Mouse (Mus musculus) limb, embryonic 14.5 days (tissue): ENCODE measurements around the gene Tmem182. TPM values are rescaled to one million over a fixed set of nuclear protein-coding genes. Genes with fewer than 3 reads are reported as not detected.
A peak's percentile ranks its signal among the peaks of the same experiment; 100 is the strongest.

ENCODE experiments used
- ATAC-seq: fragments of 200-750 bp; cut with Nextera tagmentation; 2 replicates; pipeline ENCODE4 v1.8.0; 2017; ENCODE audit warnings: low read depth, moderate number of reproducible peaks, moderate TSS enrichment; ENCODE audit not compliant: low FRiP score
- DNase-seq: peaks from one replicate; pipeline ENCODE4 v3.0.0-alpha.2; 2015; ENCODE audit warnings: low spot score
- H3K27ac ChIP-seq: fragments of 300-500 bp; sonication (generic); replicated peaks from 2 replicates; pipeline ENCODE4 v1.5.1; 2014; ENCODE audit warnings: low read depth, mild to moderate bottlenecking, low read length, moderate library complexity, mixed read lengths
- H3K27me3 ChIP-seq: fragments of 300-500 bp; sonication (generic); 2 replicates; pipeline ENCODE4 v1.6.1; 2014; ENCODE audit warnings: low read length, mixed read lengths; ENCODE audit not compliant: control insufficient read depth, insufficient read depth
- H3K36me3 ChIP-seq: fragments of 300-500 bp; sonication (generic); 2 replicates; pipeline ENCODE4 v1.6.1; 2014; ENCODE audit warnings: mild to moderate bottlenecking, low read length, moderate library complexity, mixed read lengths; ENCODE audit not compliant: control insufficient read depth, insufficient read depth
- H3K4me1 ChIP-seq: fragments of 300-500 bp; sonication (generic); 2 replicates; pipeline ENCODE4 v1.6.1; 2014; ENCODE audit warnings: antibody characterized with exemption, low read length, mixed read lengths; ENCODE audit not compliant: control insufficient read depth, insufficient read depth
- H3K4me2 ChIP-seq: fragments of 300-500 bp; sonication (generic); replicated peaks from 2 replicates; pipeline ENCODE4 v1.6.1; 2014; ENCODE audit warnings: low read depth, mild to moderate bottlenecking, low read length, moderate library complexity; ENCODE audit not compliant: severe bottlenecking
- H3K4me3 ChIP-seq: fragments of 300-500 bp; sonication (generic); replicated peaks from 2 replicates; pipeline ENCODE4 v1.5.1; 2014; ENCODE audit warnings: low read length
- H3K9ac ChIP-seq: fragments of 300-500 bp; sonication (generic); 2 replicates; pipeline ENCODE4 v1.6.1; 2014; ENCODE audit warnings: mild to moderate bottlenecking, low read depth, low read length, moderate library complexity; ENCODE audit not compliant: severe bottlenecking
- H3K9me3 ChIP-seq: fragments of 300-500 bp; sonication (generic); 2 replicates; pipeline ENCODE4 v1.6.1; 2016; ENCODE audit warnings: low read length; ENCODE audit not compliant: control insufficient read depth
- POLR2A ChIP-seq: fragments of 200-500 bp; IDR thresholded peaks from 2 replicates; pipeline ENCODE4 v1.8.0; 2012; ENCODE audit warnings: inconsistent platforms, mild to moderate bottlenecking, moderate library complexity, borderline replicate concordance; ENCODE audit not compliant: insufficient read depth, insufficient read length; ENCODE audit errors: extremely low read depth
- WGBS: fragments of 180-500 bp; shearing (Covaris S2); extraction: QIAGEN DNeasy Blood & Tissue Kit; methylation state at CpG from one replicate; pipeline ENCODE4 v1.1.7; 2014; 5-methylcytosine and 5-hydroxymethylcytosine counted together
- polyA plus RNA-seq, 2 experiments: library from polyadenylated mRNA; depleted of rRNA in 1 of 2; stranded (reverse) in 1 of 2; unstranded in 1 of 2; fragments of >200 nt; fragmentation: Nextera tagmentation in 1 of 2; extraction: Ambion mirVana in 1 of 2; gene quantifications; 2 replicates each; pipeline versions ENCODE4 v1.2.1 to v1.2.3; 2012 to 2014

Tmem182 gene
- polyA plus RNA-seq, 2 experiments, result 3.4 to 5.2 TPM

- Histone ChIP-seq H3K36me3 (peaks cover 3% of the 10 kb centered on the region; the same call in 1 of the 2 replicates), H3K27ac (no peak overlapping the region), H3K4me1 (0 out of 2 replicates have a peak, but pooled peaks cover 7% of the 10 kb centered on the region), H3K4me3 (no peak overlapping the region), H3K9ac (no peak overlapping the region), H3K4me2 (no peak overlapping the region), H3K27me3 (no peaks in the 10 kb centered on the region), H3K9me3 (no peaks in the 10 kb centered on the region)
- ATAC-seq, result no peak
- no peak for DNase-seq
- TF ChIP-seq POLR2A, result no peak
- WGBS, result 69% methylated on average over 6 of the region's 6 CpGs
Measured at GRCm38 (mm10) chr1:40788956-40789355, 16.4 kb upstream of the Tmem182 start.

DNA sequence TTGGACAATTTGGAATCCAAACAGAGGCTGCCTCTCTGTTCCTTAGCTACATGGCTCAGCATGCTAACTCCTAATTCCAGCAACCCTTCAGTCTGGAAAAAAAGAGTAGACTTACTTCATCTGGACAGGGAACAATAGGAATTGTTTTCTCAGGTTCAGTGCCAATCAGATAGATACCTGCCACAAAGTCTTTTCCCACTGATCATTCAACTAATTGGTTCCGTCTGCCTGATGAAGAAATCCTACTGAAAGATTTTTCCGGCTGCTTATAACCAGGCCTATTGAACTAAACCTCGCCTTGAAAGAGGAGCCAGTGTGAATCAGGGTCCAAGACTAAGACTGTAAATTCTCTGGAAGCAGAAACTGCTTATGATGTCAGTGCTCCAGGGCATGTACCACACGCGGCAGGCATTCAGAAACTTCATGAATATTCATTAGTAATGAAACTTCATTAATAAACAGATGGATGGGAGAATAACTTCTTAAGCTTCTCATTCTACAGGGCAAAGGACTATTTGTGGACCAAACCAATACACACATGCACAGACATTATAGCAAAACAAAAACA is 15.7 kb upstream of the Tmem182 start:
- peak overlapping the region; percentile 74 for H3K4me2 ChIP-seq
- H3K9me3 ChIP-seq, result no peaks in the 10 kb centered on the region
- WGBS, result 30% methylated on average over 5 of the region's 5 CpGs
- peak; percentile 13 for DNase-seq
- ATAC-seq, result no peak
- 0 out of 2 replicates have a peak, but pooled peaks cover 3% of the 10 kb centered on the region for H3K36me3 ChIP-seq
- peak overlapping the region; percentile 59 for H3K9ac ChIP-seq
- no peaks in the 10 kb centered on the region for H3K27me3 ChIP-seq
- TF ChIP-seq POLR2A, result no peak
- H3K27ac ChIP-seq, result peak overlapping the region; percentile 52
- 0 out of 2 replicates have a peak, but pooled peaks cover 7% of the 10 kb centered on the region for H3K4me1 ChIP-seq
- H3K4me3 ChIP-seq, result peak overlapping the region; percentile 68

GRCm38 (mm10) chr1:40790324-40791141 is 14.9 kb upstream of the Tmem182 start, which contains the start of gene Mfsd9:
TSS of gene Mfsd9 (minus strand) at chr1:40790687.
- ATAC-seq (peak; percentile 92), DNase-seq (peak; percentile 86)
- peak within 1 kb of the TSS; percentile 68 for H3K4me3 ChIP-seq
- H3K9me3 ChIP-seq, result no peaks in the 10 kb centered on the region
- peak within 1 kb of the TSS; percentile 74 for H3K4me2 ChIP-seq
- peak within 1 kb of the TSS; percentile 59 for H3K9ac ChIP-seq
- TF ChIP-seq POLR2A, result 0 out of 2 replicates have a peak, but pooled peaks have one; percentile 16
- H3K36me3 ChIP-seq, result no peaks in the 10 kb centered on the region
- no peaks in the 10 kb centered on the region for H3K27me3 ChIP-seq
- WGBS, result 5% methylated on average over 33 of the region's 38 CpGs
- H3K27ac ChIP-seq, result peak within 1 kb of the TSS; percentile 52
- H3K4me1 ChIP-seq, result 0 out of 2 replicates have a peak, but pooled peaks cover 7% of the 10 kb centered on the region

- 71% methylated on average over 1 of the region's 1 CpGs for WGBS
- ATAC-seq (no peak), DNase-seq (no peak)
- H3K27me3 ChIP-seq, result no peaks in the 10 kb centered on the region
- no peak overlapping the region for H3K9ac ChIP-seq
- H3K4me1 ChIP-seq, result 0 out of 2 replicates have a peak, but pooled peaks cover 4% of the 10 kb centered on the region
- H3K27ac ChIP-seq, result no peak overlapping the region
- TF ChIP-seq POLR2A, result no peak
- H3K4me3 ChIP-seq, result no peak overlapping the region
- no peaks in the 10 kb centered on the region for H3K9me3 ChIP-seq
- H3K36me3 ChIP-seq, result no peaks in the 10 kb centered on the region
- no peak overlapping the region for H3K4me2 ChIP-seq
Measured at GRCm38 (mm10) chr1:40795508-40795907, 9.9 kb upstream of the Tmem182 start.

- 21% methylated on average over 5 of the region's 5 CpGs for WGBS
- TF ChIP-seq POLR2A, result no peak
- Histone ChIP-seq H3K9me3 (no peaks in the 10 kb centered on the region), H3K4me1 (no peaks in the 10 kb centered on the region), H3K4me2 (no peak overlapping the region), H3K9ac (no peak overlapping the region), H3K4me3 (no peak overlapping the region), H3K27ac (no peak overlapping the region), H3K36me3 (no peaks in the 10 kb centered on the region), H3K27me3 (no peaks in the 10 kb centered on the region)
- no peak for ATAC-seq
- DNase-seq, result peak; percentile 34
Measured at GRCm38 (mm10) chr1:40797348-40797747, 8.1 kb upstream of the Tmem182 start.
